Mouse (Mus musculus) bone marrow macrophage, adult 2 months (primary cell): ENCODE measurements around the gene Gm17334.

Experiments
- CTCF ChIP-seq: IDR thresholded peaks from 2 replicates; pipeline ENCODE4 v1.5.1; 2012; ENCODE audit warnings: low read depth, mild to moderate bottlenecking, low read length, moderate library complexity
- POLR2A ChIP-seq: IDR thresholded peaks from 2 replicates; pipeline ENCODE4 v1.6.1; 2012; ENCODE audit warnings: mild to moderate bottlenecking, low read depth, low read length, borderline replicate concordance

DNA sequence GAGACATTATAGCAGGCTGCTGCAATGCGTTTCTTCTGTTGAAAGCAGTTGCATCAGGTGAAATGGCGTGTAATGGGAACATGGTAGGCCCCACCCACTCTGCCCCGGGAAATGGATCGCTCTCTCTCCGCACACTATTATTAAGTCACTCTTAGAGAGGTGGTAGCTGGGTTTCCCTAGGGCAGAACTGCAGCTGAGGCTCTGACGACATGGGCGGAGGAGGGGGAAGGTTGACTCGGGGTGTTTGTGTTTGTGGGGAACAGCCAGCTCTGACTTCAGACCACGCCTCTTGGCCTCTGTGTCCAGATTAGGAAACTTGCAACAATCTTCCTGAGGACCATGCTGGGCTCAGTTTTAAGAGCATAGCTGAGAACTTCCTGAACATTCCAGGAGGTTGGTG lies 32.8 kb upstream of the Gm17334 start:
- TF ChIP-seq CTCF, result no peak
- no peak for TF ChIP-seq POLR2A
